Mouse (Mus musculus) ES-Bruce4 (cell line): ENCODE measurements around the gene Rbl2.

Source experiments
- CTCF ChIP-seq: IDR thresholded peaks from one replicate; pipeline ENCODE4 v1.8.1; 2011; ENCODE audit warnings: low read depth, low read length
- POLR2A ChIP-seq: IDR thresholded peaks from one replicate; pipeline ENCODE4 v1.8.1; 2011; ENCODE audit warnings: low read length; ENCODE audit not compliant: insufficient read depth

DNA sequence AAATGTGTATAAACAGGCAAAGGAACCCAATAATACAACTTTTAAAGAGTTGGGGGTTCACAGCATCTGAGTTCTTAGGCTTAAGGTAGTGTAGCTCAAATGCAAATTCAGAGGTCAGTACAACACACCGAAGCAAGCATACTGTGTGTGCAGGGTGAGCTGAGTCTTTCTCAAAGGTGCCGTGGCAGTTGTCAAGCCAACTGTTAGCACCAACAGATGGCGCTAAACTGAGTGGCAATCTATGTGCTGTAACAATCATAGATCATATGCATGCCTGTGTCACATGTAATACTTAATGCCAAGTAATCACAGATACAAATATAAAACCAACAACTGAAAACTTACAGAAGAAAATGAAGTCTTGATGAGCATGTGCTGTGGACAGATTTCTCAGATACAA, 48.3 kb downstream of the Rbl2 start:
- no peak for TF ChIP-seq POLR2A
- peak; percentile 40 for TF ChIP-seq CTCF
